ENCODE assay signal across 9 mouse cellular contexts in genomic region chr19:16367218-16367617, GRCm38 (mm10).
DNase-seq lines count a peak whose midpoint lies in the region; ATAC-seq lines count a peak whose summit lies in the region.
"Had no signal": no experiment of that assay in that cellular context is flagged by ENCODE, and none has a peak within 500 bp of the region (broad histone marks: within the 10 kb centered on the region; RNA-seq: fewer than 3 reads in every experiment).

No protein-coding gene starts in this region.

- H3K27me3 ChIP-seq in forebrain, embryonic 16.5 days (replicated peaks; ENCODE audit: control insufficient read depth, insufficient read depth, low read length) = no peaks in the 10 kb centered on the region
- H3K27me3 ChIP-seq: embryonic facial prominence, embryonic 12.5 days had no signal

- H3K4me3 ChIP-seq in forebrain, embryonic 16.5 days (replicated peaks; ENCODE audit: low read length) = no peak overlapping the region
- H3K4me3 ChIP-seq: embryonic facial prominence, embryonic 12.5 days had no signal

- H3K9me3 ChIP-seq in forebrain, embryonic 16.5 days (ENCODE audit: control insufficient read depth, low read length) = no peaks in the 10 kb centered on the region
- H3K9me3 ChIP-seq: embryonic facial prominence, embryonic 12.5 days had no signal

- peaks cover 22% of the 10 kb centered on the region for H3K4me1 ChIP-seq in forebrain, embryonic 16.5 days (replicated peaks; ENCODE audit: control insufficient read depth, insufficient read depth, low read length)

- WGBS in forebrain, embryonic 16.5 days = 25% methylated on average over 10 of the region's 10 CpGs

- H3K36me3 ChIP-seq in forebrain, embryonic 16.5 days (ENCODE audit: control insufficient read depth, insufficient read depth) = 0 out of 2 replicates have a peak, but pooled peaks cover 2% of the 10 kb centered on the region

- H3K4me2 ChIP-seq in forebrain, embryonic 16.5 days (ENCODE audit: low read length) = no peak overlapping the region
- H3K4me2 ChIP-seq: embryonic facial prominence, embryonic 12.5 days had no signal

- peak; percentile 28 for DNase-seq in layer of hippocampus, adult 9-11 months
- DNase-seq in layer of hippocampus, postnatal 25 days (ENCODE audit: extremely low spot score in 1 of 2, low spot score in 1 of 2) = no peak
- peak; percentile 15 for DNase-seq in ZHBTc4 (ENCODE audit: low read depth, low spot score)
- peak; percentile 24 for DNase-seq in lung, postnatal 14 days
- DNase-seq in T-cell, adult 2 months (ENCODE audit: low spot score) = no peak
- DNase-seq in cerebellum, adult 9-10 months = no peak
- DNase-seq in embryo, embryonic 10 days (ENCODE audit: low spot score) = no peak

- no peak overlapping the region for H3K27ac ChIP-seq in forebrain, embryonic 16.5 days (ENCODE audit: low read length)
- H3K27ac ChIP-seq: embryonic facial prominence, embryonic 12.5 days had no signal

- peak; percentile 72 for ATAC-seq in forebrain, embryonic 16.5 days

- no peak overlapping the region for H3K9ac ChIP-seq in forebrain, embryonic 16.5 days (replicated peaks; ENCODE audit: low read depth, low read length)
- H3K9ac ChIP-seq: embryonic facial prominence, embryonic 12.5 days had no signal

Comparison
In these comparisons a context has a peak if more than half of its experiments do, and no peak if none do; other contexts are left out.
1. DNase-seq: peak in layer of hippocampus, adult 9-11 months (single experiment), ZHBTc4 (single experiment) and lung, postnatal 14 days (single experiment); none in layer of hippocampus, postnatal 25 days (0 of 2), T-cell, adult 2 months (single experiment), cerebellum, adult 9-10 months (single experiment) and embryo, embryonic 10 days (single experiment).